Mouse (Mus musculus): ENCODE measurements around the gene Sumo1. TPM values are rescaled to one million over a fixed set of nuclear protein-coding genes. Genes with fewer than 3 reads are reported as not detected.

The Sumo1 gene
- polyA plus RNA-seq, 2 experiments, result 42.5 to 153 TPM

- H3K9ac ChIP-seq (replicated peaks), result no peak overlapping the region
- 0 out of 4 replicates have a peak overlapping the region, but pooled peaks of 1 of the 2 experiments have one; percentile 17 for H3K4me3 ChIP-seq (ENCODE audit: insufficient read depth in 1 of 2, low read depth in 2 of 2, low read length in 2 of 2)
- peaks cover 0 to 5% of the 10 kb centered on the region in 2 experiments; a peak in 1 of 4 replicates for H3K4me1 ChIP-seq (replicated peaks; ENCODE audit: control insufficient read depth in 2 of 2, insufficient read depth in 2 of 2, low read length in 1 of 2)
- H3K9me3 ChIP-seq (ENCODE audit: control insufficient read depth, low read length), result no peaks in the 10 kb centered on the region
- no peak overlapping the region for H3K4me2 ChIP-seq (ENCODE audit: low read depth)
- whole genome bisulfite sequencing (ENCODE audit: insufficient replicate concordance), result 27% methylated on average over 10 of the region's 10 CpGs
- no peak overlapping the region for H3K27ac ChIP-seq
- no peak for DNase-seq (ENCODE audit: low read depth in 3 of 3, low spot score in 3 of 3)
- no peaks in the 10 kb centered on the region for H3K36me3 ChIP-seq (replicated peaks; ENCODE audit: control insufficient read depth, insufficient read depth, low read depth)
- no peak for ATAC-seq (ENCODE audit: insufficient read depth)
- TF ChIP-seq CTCF (IDR thresholded peaks at IDR 0.05; ENCODE audit: low read depth) (no peak), EP300 (IDR thresholded peaks at IDR 0.05; ENCODE audit: low read depth) (no peak)
- H3K27me3 ChIP-seq (ENCODE audit: control insufficient read depth, insufficient read depth, low read length), result no peaks in the 10 kb centered on the region
These were observed 78.3 kb downstream of the Sumo1 start for GRCm38 (mm10) chr1:59592359-59592758.

DNA sequence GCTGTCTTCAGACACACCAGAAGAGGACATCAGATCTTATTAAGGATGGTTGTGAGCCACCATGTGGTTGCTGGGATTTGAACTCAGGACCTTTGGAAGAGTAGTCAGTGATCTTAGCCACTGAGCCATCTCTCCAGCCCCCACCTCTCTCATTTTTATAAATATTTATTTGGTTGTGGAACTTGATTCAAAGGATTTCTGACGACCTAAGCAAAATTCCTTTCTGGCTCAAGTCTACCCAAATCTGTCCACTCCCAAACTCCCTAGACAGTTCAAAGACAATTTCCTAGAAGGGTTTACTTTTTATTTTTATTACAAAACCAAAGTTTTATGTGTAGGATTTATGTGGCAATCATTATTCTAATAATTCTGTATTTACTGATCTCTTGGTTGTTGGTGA, 81.4 kb downstream of the Sumo1 start:
- Histone ChIP-seq H3K27me3 (ENCODE audit: control insufficient read depth, insufficient read depth, low read length) (no peaks in the 10 kb centered on the region), H3K4me3 (ENCODE audit: insufficient read depth in 1 of 2, low read depth in 2 of 2, low read length in 2 of 2) (no peak overlapping the region), H3K9me3 (ENCODE audit: control insufficient read depth, low read length) (no peaks in the 10 kb centered on the region), H3K36me3 (replicated peaks; ENCODE audit: control insufficient read depth, insufficient read depth, low read depth) (no peaks in the 10 kb centered on the region), H3K9ac (replicated peaks) (no peak overlapping the region), H3K27ac (no peak overlapping the region), H3K4me1 (replicated peaks; ENCODE audit: control insufficient read depth in 2 of 2, insufficient read depth in 2 of 2, low read length in 1 of 2) (peaks cover 0 to 5% of the 10 kb centered on the region in 2 experiments; a peak in 2 of 4 replicates), H3K4me2 (ENCODE audit: low read depth) (no peak overlapping the region)
- TF ChIP-seq CTCF (IDR thresholded peaks at IDR 0.05; ENCODE audit: low read depth), result no peak
- no peak for TF ChIP-seq EP300 (IDR thresholded peaks at IDR 0.05; ENCODE audit: low read depth)
- WGBS (ENCODE audit: insufficient replicate concordance), result 49% methylated on average over 1 of the region's 1 CpGs
- ATAC-seq (ENCODE audit: insufficient read depth) (no peak), DNase-seq (ENCODE audit: low read depth in 3 of 3, low spot score in 3 of 3) (no peak)

DNA sequence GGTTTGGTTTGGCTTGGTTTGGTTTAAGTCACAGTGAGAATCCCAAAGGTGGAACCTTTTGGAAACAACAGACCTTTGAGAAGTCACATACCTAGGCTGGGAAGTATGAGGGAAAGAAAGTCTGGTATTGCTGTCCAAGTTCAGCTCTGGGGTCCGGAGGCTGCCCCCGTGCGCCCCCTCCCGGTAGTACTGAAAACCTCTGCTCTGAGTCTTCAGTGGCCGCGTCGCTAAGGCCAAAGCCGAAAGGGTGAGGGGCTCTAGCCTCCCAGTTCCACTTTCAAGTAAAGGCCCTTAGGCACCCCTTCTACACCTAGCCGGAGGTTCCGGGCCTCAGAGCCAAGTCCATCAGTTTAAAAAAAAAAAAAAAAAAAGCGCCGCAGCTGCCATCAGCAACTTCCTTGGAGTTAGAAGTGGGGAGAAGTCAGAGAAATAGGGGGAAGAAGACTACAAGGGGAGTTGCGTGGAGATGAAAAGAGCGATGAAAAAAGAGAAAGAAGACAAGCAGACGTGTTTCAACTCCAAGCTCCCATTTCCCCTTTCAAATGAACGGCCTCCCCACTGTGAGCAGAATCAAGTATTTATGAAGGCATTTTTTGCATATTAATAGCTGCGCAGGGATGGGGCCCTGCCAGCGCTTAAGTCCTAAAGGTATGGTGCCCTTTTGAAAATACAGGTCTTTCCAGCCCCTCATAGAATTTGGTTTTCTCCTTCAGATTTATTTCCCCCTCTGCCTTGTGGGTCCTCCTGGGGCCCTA, 85.8 kb downstream of the Sumo1 start:
- Histone ChIP-seq H3K9ac (replicated peaks) (no peak overlapping the region), H3K36me3 (replicated peaks; ENCODE audit: control insufficient read depth, insufficient read depth, low read depth) (no peaks in the 10 kb centered on the region), H3K4me2 (ENCODE audit: low read depth) (peak overlapping the region; percentile 42), H3K4me1 (replicated peaks; ENCODE audit: control insufficient read depth in 2 of 2, insufficient read depth in 2 of 2, low read length in 1 of 2) (peaks cover 0 to 2% of the 10 kb centered on the region in 2 experiments; a peak in 1 of 4 replicates), H3K27me3 (ENCODE audit: control insufficient read depth, insufficient read depth, low read length) (no peaks in the 10 kb centered on the region), H3K9me3 (ENCODE audit: control insufficient read depth, low read length) (no peaks in the 10 kb centered on the region), H3K4me3 (ENCODE audit: insufficient read depth in 1 of 2, low read depth in 2 of 2, low read length in 2 of 2) (peak overlapping the region in 1 of 2 experiments; percentile 27; a peak in 1 of 4 replicates), H3K27ac (no peak overlapping the region)
- DNase-seq (ENCODE audit: low read depth in 3 of 3, low spot score in 3 of 3) (peak in 1 of 3 experiments; percentile 22), ATAC-seq (ENCODE audit: insufficient read depth) (no peak)
- 15% methylated on average over 18 of the region's 18 CpGs for WGBS (ENCODE audit: insufficient replicate concordance)
- TF ChIP-seq EP300 (IDR thresholded peaks at IDR 0.05; ENCODE audit: low read depth), result no peak
- peak; percentile 84 for TF ChIP-seq CTCF (IDR thresholded peaks at IDR 0.05; ENCODE audit: low read depth)

GRCm38 (mm10) chr1:59580880-59581279, 89.8 kb downstream of the Sumo1 start:
- no peak overlapping the region for H3K9ac ChIP-seq (replicated peaks)
- H3K9me3 ChIP-seq (ENCODE audit: control insufficient read depth, low read length), result no peaks in the 10 kb centered on the region
- H3K27me3 ChIP-seq (ENCODE audit: control insufficient read depth, insufficient read depth, low read length), result no peaks in the 10 kb centered on the region
- TF ChIP-seq CTCF (IDR thresholded peaks at IDR 0.05; ENCODE audit: low read depth) (no peak), EP300 (IDR thresholded peaks at IDR 0.05; ENCODE audit: low read depth) (no peak)
- H3K4me2 ChIP-seq (ENCODE audit: low read depth), result no peak overlapping the region
- H3K4me1 ChIP-seq (replicated peaks; ENCODE audit: control insufficient read depth in 2 of 2, insufficient read depth in 2 of 2, low read length in 1 of 2), result peaks cover 0 to 2% of the 10 kb centered on the region in 2 experiments; a peak in 1 of 4 replicates
- no peak for DNase-seq (ENCODE audit: low read depth in 3 of 3, low spot score in 3 of 3)
- no peaks in the 10 kb centered on the region for H3K36me3 ChIP-seq (replicated peaks; ENCODE audit: control insufficient read depth, insufficient read depth, low read depth)
- H3K4me3 ChIP-seq (ENCODE audit: insufficient read depth in 1 of 2, low read depth in 2 of 2, low read length in 2 of 2), result no peak overlapping the region
- H3K27ac ChIP-seq, result no peak overlapping the region
- 59% methylated on average over 3 of the region's 3 CpGs for WGBS (ENCODE audit: insufficient replicate concordance)
- no peak for ATAC-seq (ENCODE audit: insufficient read depth)

- Histone ChIP-seq H3K27me3 (ENCODE audit: control insufficient read depth, insufficient read depth, low read length) (no peaks in the 10 kb centered on the region), H3K4me1 (replicated peaks; ENCODE audit: control insufficient read depth in 2 of 2, insufficient read depth in 2 of 2, low read length in 1 of 2) (peaks cover 0 to 2% of the 10 kb centered on the region in 2 experiments; a peak in 1 of 4 replicates), H3K4me2 (ENCODE audit: low read depth) (no peak overlapping the region), H3K9ac (replicated peaks) (no peak overlapping the region), H3K36me3 (replicated peaks; ENCODE audit: control insufficient read depth, insufficient read depth, low read depth) (no peaks in the 10 kb centered on the region), H3K9me3 (ENCODE audit: control insufficient read depth, low read length) (no peaks in the 10 kb centered on the region), H3K27ac (no peak overlapping the region), H3K4me3 (ENCODE audit: insufficient read depth in 1 of 2, low read depth in 2 of 2, low read length in 2 of 2) (no peak overlapping the region)
- DNase-seq (ENCODE audit: low read depth in 3 of 3, low spot score in 3 of 3) (no peak), ATAC-seq (ENCODE audit: insufficient read depth) (no peak)
- 39% methylated on average over 8 of the region's 8 CpGs for WGBS (ENCODE audit: insufficient replicate concordance)
- TF ChIP-seq EP300 (IDR thresholded peaks at IDR 0.05; ENCODE audit: low read depth) (no peak), CTCF (IDR thresholded peaks at IDR 0.05; ENCODE audit: low read depth) (no peak)
These were observed 90.4 kb downstream of the Sumo1 start for GRCm38 (mm10) chr1:59580131-59580751.

All from liver, embryonic 14.5 days (tissue).